Mouse (Mus musculus): ENCODE measurements around the gene Bach1. TPM values are rescaled to one million over a fixed set of nuclear protein-coding genes. Genes with fewer than 3 reads are reported as not detected.
A peak's percentile ranks its signal among the peaks of the same experiment; 100 is the strongest.

The Bach1 gene
- polyA plus RNA-seq, 1 experiment: 5.6 TPM

DNA sequence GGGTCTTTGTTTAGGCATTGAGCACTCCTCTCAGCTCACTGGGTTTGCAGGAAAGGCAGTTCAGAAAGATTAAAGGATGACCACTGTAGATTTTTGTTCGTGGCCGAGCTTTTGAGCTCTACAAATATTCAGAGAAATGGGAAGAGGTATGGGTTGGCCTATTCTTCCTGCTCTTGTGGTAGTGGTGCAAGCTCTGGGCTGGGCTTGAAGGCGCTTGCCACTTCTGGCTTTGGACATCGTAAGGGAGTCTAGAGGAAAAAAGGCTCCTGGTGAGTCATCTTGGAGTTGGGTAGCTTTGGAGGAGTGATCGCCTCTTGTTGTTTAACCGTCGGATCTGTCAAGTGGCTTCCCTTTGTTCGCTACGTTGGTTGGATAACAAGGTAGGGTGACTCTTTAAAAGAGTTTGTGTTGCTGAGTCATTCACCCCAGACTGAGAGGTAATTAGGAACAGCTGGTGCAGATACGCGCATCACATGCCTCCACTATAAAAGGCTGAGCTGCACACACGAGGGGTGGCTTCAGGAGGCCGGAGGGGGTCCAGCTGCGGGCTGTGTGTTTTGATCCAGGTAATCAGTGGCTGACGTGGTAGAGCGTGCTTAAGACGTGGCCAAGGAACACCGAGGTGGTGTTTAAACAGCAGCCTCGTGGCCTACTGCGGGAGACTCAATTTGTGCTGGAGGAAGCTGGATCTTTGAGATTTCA lies 1.1 kb downstream of the Bach1 start:
- TF ChIP-seq GATA1 (IDR thresholded peaks at IDR 0.05; ENCODE audit: low read length): peak; percentile 14

- no peak for TF ChIP-seq GATA1 (IDR thresholded peaks at IDR 0.05; ENCODE audit: low read length)
Measured at GRCm38 (mm10) chr16:87700395-87700765, 1.6 kb downstream of the Bach1 start.

DNA sequence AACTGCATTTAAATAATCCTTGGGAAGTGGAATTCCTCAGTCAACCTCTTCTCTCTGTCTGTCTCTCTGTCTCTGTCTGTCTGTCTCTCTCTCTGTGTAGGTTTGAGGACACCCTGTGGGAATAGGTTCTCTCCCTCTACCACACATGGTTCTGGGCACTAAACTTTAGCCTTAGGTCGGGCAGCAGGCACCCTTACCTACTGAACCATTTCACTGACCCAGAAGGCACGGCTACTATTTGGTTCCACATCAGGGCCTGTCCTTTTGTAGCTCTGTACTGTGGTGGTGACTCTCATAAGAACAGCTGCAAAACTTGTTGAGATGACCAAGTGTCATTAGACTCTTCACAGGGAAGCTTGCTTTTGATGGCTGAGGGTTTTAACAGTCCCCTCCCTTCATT lies 3.1 kb downstream of the Bach1 start:
- no peak for TF ChIP-seq GATA1 (IDR thresholded peaks at IDR 0.05; ENCODE audit: low read length)

DNA sequence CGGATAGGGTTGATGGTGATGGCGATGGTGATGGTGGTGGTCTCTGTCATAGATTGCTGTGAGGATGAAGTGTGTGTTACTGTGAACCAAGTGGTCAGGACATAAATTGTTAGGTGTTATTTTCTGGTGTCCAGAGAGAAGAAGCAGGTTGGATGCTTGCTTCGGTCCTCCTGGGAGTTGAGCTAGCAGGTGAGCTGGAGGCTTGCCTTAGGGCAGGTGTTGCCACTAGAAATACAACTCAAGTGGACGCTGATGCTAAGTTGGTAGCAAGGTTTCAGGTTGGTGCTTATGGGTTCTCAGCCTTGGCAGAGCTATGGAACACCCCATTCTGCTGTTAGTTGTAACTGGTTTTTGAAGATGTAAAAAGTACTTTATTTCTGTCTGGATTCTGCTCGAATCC lies 4.1 kb downstream of the Bach1 start:
- TF ChIP-seq GATA1 (IDR thresholded peaks at IDR 0.05; ENCODE audit: low read length): no peak

DNA sequence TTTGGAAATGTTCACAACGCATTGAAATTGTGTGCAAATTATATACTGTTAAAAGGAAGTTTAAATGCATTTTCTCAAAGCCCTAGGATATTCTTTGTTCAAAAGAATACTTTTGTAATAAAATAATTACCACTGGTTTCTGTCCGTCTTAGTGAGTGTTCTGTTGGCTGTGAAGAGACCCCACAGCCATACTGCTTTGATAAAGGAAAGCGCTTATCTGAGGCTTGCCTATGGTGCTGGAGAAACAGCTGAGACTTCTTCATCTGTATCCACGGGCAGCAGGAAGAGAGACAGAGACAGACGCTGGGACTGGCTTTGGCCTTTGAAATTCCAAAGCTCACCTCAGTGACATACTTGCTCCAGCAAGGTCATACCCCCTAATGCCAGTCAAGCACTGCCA lies 5.5 kb downstream of the Bach1 start:
- no peak for TF ChIP-seq GATA1 (IDR thresholded peaks at IDR 0.05; ENCODE audit: low read length)

DNA sequence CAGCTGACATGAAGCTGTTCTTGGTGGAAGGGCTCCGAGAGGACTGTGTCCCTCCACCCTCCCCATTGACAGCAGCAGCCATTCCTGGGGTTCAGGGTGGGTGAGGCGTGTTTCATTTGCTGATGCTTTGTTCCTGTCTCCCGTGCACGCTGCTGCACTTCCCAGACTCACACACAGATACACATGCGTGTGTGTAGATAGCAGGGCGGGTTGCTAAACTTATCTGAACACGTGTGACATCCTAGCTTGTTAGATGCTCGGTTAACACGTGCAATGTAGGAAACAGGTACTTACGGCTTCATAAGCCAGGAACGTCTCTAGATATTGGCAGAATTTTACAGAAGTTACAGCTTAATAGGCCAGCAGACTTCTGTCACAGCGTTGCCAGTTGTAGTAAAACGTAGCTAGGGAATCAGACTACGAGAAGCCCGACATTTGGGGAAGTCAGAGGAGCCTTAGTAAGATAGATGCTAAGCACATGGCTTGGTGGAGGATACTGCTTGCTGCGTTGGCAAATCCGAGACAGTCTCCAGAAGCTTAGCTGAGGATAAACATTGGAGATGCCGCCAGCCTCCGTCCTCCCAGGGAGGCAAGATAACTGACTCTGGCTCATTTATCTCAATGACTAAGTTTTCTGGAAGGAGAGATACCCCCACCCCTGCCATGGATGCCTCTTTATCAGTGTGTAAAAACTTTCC lies 7.3 kb downstream of the Bach1 start:
- TF ChIP-seq GATA1 (IDR thresholded peaks at IDR 0.05; ENCODE audit: low read length): no peak

- peak; percentile 61 for TF ChIP-seq GATA1 (IDR thresholded peaks at IDR 0.05; ENCODE audit: low read length)
Measured at GRCm38 (mm10) chr16:87707335-87707734, 8.6 kb downstream of the Bach1 start.

DNA sequence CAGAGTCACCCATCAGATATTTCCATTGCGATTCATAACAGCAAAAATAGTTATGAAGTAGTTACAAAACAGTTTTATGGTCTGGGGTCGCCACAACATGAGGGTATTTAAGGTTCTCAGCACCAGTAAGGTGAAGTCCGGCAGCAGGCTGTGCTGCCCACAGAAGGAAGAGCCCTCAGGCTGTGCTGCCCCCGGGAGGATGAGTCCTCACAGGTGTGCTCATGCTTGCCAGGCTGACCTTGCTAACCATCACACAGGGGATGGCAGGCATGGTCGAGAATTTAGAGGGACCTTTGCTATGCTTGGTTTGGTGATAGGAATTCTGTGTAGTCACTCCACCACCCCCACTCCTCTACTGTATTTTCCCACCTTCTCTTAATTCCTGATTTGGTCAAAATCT lies 9.8 kb downstream of the Bach1 start:
- TF ChIP-seq GATA1 (IDR thresholded peaks at IDR 0.05; ENCODE audit: low read length): no peak

DNA sequence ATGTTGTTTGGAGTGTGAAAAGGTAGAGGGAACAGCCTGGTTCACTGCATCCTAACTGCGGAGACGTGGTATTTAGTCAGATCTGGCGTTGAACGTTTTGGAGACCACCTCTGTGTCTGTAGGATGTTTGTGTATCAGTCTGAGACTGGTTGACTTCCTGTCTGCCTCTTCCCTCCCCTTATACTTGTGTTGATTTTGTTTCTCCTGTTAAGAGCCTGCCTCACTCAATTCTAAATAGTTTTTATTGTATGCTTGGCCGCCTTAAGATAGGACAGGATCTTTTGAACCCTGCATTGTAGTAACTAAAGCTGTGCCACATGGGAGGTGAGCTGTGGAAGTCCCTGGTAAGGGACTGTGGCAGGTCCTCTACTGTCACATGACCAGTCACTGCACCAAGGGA lies 10.4 kb downstream of the Bach1 start:
- no peak for TF ChIP-seq GATA1 (IDR thresholded peaks at IDR 0.05; ENCODE audit: low read length)

DNA sequence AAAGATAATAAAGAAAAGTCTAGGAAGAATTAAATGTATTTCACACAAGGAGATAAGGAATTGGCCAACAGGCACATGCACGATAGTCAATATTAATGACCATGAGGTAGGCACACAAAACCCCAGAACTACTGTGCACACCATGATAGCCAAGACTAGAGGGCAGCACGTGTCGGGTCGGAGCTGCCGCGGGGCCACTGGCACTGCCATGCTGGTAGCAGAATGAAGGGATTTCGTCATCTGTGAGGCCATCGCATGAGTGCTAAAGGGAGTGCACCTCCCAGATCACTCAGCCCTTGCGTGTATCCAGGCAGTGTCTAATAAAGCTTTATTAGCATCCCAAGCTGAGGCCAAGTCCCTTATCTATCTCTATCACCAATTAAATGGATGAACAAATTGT lies 11.2 kb downstream of the Bach1 start:
- no peak for TF ChIP-seq GATA1 (IDR thresholded peaks at IDR 0.05; ENCODE audit: low read length)

DNA sequence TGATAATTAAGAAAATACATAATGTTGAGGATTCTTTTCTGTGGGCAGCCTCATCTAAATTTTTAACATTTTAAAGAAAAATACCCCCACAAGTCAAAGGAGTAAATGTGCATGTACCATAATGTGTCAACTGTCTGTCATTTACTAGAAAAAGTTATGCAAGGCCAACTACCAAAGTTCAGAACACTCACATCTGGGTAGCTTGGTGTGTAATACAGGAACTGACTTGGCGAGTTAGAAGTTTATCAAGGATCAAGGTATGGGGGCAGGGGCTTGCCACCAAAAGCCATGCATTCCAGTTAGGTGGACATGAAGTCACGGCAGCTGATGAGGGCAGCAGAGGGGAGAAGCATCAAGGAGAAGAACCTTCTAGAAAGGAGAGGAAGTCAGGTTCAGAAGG lies 13.2 kb downstream of the Bach1 start:
- TF ChIP-seq GATA1 (IDR thresholded peaks at IDR 0.05; ENCODE audit: low read length): no peak

DNA sequence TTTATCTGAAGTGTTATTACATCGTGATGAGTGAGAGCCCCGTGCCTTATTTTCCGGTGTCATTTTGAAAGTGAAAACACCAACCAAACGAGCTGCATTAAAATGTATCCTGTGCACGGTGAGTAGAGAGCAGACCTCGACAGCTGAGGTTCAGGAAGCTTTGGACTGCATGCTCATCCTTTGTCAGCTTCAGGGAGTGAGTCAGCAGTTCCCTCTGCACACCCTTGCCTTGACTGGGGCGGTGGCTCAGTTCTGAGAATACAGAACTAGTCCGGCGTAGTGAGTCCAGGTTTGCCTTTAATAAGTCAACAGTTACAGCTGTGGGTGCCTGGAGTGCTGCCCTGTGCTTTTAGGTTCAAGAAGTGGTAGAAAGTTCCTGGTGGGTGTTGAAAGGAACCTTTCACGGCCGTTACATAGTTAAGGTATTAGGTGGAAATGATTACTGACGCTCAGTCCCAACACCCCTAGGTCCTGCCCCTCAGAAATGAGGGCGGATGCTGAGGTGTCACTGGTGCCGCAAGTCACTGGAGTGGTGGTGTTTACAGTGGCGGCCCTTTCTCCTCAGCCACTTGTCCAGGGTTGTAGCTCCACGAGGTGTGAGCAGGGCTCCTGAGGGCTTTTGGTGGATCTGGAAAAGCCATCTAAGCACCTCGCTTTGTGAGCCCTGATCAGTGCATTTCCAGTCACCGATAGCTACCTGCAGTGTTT lies 14.4 kb downstream of the Bach1 start:
- no peak for TF ChIP-seq GATA1 (IDR thresholded peaks at IDR 0.05; ENCODE audit: low read length)

- TF ChIP-seq GATA1 (IDR thresholded peaks at IDR 0.05; ENCODE audit: low read length): no peak
Measured at GRCm38 (mm10) chr16:87714550-87714949, 15.8 kb downstream of the Bach1 start.

GRCm38 (mm10) chr16:87715221-87715620 lies 16.5 kb downstream of the Bach1 start:
- TF ChIP-seq GATA1 (IDR thresholded peaks at IDR 0.05; ENCODE audit: low read length): no peak

DNA sequence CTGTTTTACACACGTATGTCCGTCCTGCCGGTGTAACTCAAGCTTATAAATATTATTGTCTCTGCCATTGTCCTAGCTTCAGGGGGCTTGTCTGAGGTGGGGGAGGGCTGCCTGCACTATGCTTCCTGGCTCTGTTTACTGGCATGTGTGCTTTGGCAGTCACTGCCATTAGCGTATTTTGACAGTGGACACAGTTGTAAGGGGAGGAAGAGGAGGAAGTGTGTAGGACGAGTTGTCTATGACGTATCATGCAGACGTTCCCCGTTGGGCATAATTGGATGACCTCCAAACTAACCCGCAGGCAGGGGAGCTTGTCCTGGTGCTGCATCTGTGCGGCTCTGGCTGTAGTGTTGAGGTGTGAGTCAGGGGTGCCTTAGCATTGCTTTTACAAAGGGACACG lies 17.5 kb downstream of the Bach1 start:
- no peak for TF ChIP-seq GATA1 (IDR thresholded peaks at IDR 0.05; ENCODE audit: low read length)

GRCm38 (mm10) chr16:87717046-87717660 lies 18.4 kb downstream of the Bach1 start:
- TF ChIP-seq GATA1 (IDR thresholded peaks at IDR 0.05; ENCODE audit: low read length): no peak

All from G1E-ER4 (cell line).